Mouse (Mus musculus): ENCODE results near the gene Ap1b1. TPM values are rescaled to one million over a fixed set of nuclear protein-coding genes. Genes with fewer than 3 reads are reported as not detected.

The Ap1b1 gene
- 75.4 and 99.1 TPM in 2 replicates for polyA plus RNA-seq (2011; ENCODE audit: insufficient read depth, insufficient read length, low replicate concordance, missing spikeins)

GRCm38 (mm10) chr11:4986695-4987486, at the start of gene Ap1b1:
Gene Ap1b1 (plus strand): TSS chr11:4986824.
- Histone ChIP-seq H3K4me1 (ENCODE audit: control insufficient read depth, insufficient read depth, low read length) (peaks cover 5% of the 10 kb centered on the region), H3K4me3 (replicated peaks; ENCODE audit: control insufficient read depth, low read depth, low read length) (peak within 1 kb of the TSS; percentile 77), H3K27ac (ENCODE audit: control insufficient read depth, insufficient read depth, low read depth, low read length, poor library complexity) (peak within 1 kb of the TSS; percentile 55)
- WGBS: 1% methylated on average over 62 of the region's 62 CpGs
- TF ChIP-seq POLR2A (IDR thresholded peaks at IDR 0.05; ENCODE audit: borderline replicate concordance, control insufficient read depth, low read depth, low read length) (peak; percentile 79; the same call in 1 of the 2 replicates), CTCF (IDR thresholded peaks at IDR 0.05; ENCODE audit: control insufficient read depth, insufficient read depth, low read length) (no peak)

- no peak for TF ChIP-seq CTCF (IDR thresholded peaks at IDR 0.05; ENCODE audit: control insufficient read depth, insufficient read depth, low read length)
- TF ChIP-seq POLR2A (IDR thresholded peaks at IDR 0.05; ENCODE audit: borderline replicate concordance, control insufficient read depth, low read depth, low read length): no peak
- H3K27ac ChIP-seq (ENCODE audit: control insufficient read depth, insufficient read depth, low read depth, low read length, poor library complexity): no peak overlapping the region
- H3K4me1 ChIP-seq (ENCODE audit: control insufficient read depth, insufficient read depth, low read length): no peaks in the 10 kb centered on the region
- WGBS: 16% methylated on average over 13 of the region's 13 CpGs
- no peak overlapping the region for H3K4me3 ChIP-seq (replicated peaks; ENCODE audit: control insufficient read depth, low read depth, low read length)
These were observed 40.1 kb upstream of the Ap1b1 start for GRCm38 (mm10) chr11:4946530-4946929.

- TF ChIP-seq POLR2A (IDR thresholded peaks at IDR 0.05; ENCODE audit: borderline replicate concordance, control insufficient read depth, low read depth, low read length): no peak
- TF ChIP-seq CTCF (IDR thresholded peaks at IDR 0.05; ENCODE audit: control insufficient read depth, insufficient read depth, low read length): peak; percentile 22; the same call in 1 of the 2 replicates
- peak overlapping the region; percentile 22; the same call in 1 of the 2 replicates for H3K27ac ChIP-seq (ENCODE audit: control insufficient read depth, insufficient read depth, low read depth, low read length, poor library complexity)
- no peaks in the 10 kb centered on the region for H3K4me1 ChIP-seq (ENCODE audit: control insufficient read depth, insufficient read depth, low read length)
- WGBS: under 1% methylated on average over 118 of the region's 120 CpGs
- H3K4me3 ChIP-seq (replicated peaks; ENCODE audit: control insufficient read depth, low read depth, low read length): peak overlapping the region; percentile 41
These were observed 39.4 kb upstream of the Ap1b1 start for GRCm38 (mm10) chr11:4946947-4947812.

GRCm38 (mm10) chr11:4947813-4948174, 38.8 kb upstream of the Ap1b1 start, which contains the start of gene Nefh:
Gene Nefh (minus strand): TSS chr11:4948064.
- H3K4me1 ChIP-seq (ENCODE audit: control insufficient read depth, insufficient read depth, low read length): no peaks in the 10 kb centered on the region
- peak within 1 kb of the TSS; percentile 22; the same call in 1 of the 2 replicates for H3K27ac ChIP-seq (ENCODE audit: control insufficient read depth, insufficient read depth, low read depth, low read length, poor library complexity)
- H3K4me3 ChIP-seq (replicated peaks; ENCODE audit: control insufficient read depth, low read depth, low read length): peak within 1 kb of the TSS; percentile 41
- 2% methylated on average over 40 of the region's 41 CpGs for WGBS
- TF ChIP-seq POLR2A (IDR thresholded peaks at IDR 0.05; ENCODE audit: borderline replicate concordance, control insufficient read depth, low read depth, low read length) (no peak), CTCF (IDR thresholded peaks at IDR 0.05; ENCODE audit: control insufficient read depth, insufficient read depth, low read length) (no peak)

GRCm38 (mm10) chr11:4948792-4949191, 37.8 kb upstream of the Ap1b1 start:
- Histone ChIP-seq H3K4me3 (replicated peaks; ENCODE audit: control insufficient read depth, low read depth, low read length) (no peak overlapping the region), H3K4me1 (ENCODE audit: control insufficient read depth, insufficient read depth, low read length) (no peaks in the 10 kb centered on the region), H3K27ac (ENCODE audit: control insufficient read depth, insufficient read depth, low read depth, low read length, poor library complexity) (no peak overlapping the region)
- TF ChIP-seq CTCF (IDR thresholded peaks at IDR 0.05; ENCODE audit: control insufficient read depth, insufficient read depth, low read length): no peak
- no peak for TF ChIP-seq POLR2A (IDR thresholded peaks at IDR 0.05; ENCODE audit: borderline replicate concordance, control insufficient read depth, low read depth, low read length)
- WGBS: 53% methylated on average over 8 of the region's 8 CpGs

- 42% methylated on average over 23 of the region's 23 CpGs for WGBS
- no peaks in the 10 kb centered on the region for H3K4me1 ChIP-seq (ENCODE audit: control insufficient read depth, insufficient read depth, low read length)
- TF ChIP-seq CTCF (IDR thresholded peaks at IDR 0.05; ENCODE audit: control insufficient read depth, insufficient read depth, low read length) (no peak), POLR2A (IDR thresholded peaks at IDR 0.05; ENCODE audit: borderline replicate concordance, control insufficient read depth, low read depth, low read length) (no peak)
- no peak overlapping the region for H3K27ac ChIP-seq (ENCODE audit: control insufficient read depth, insufficient read depth, low read depth, low read length, poor library complexity)
- H3K4me3 ChIP-seq (replicated peaks; ENCODE audit: control insufficient read depth, low read depth, low read length): no peak overlapping the region
These were observed 37.2 kb upstream of the Ap1b1 start for GRCm38 (mm10) chr11:4949256-4950044.

GRCm38 (mm10) chr11:4953401-4953800, 33.2 kb upstream of the Ap1b1 start:
- TF ChIP-seq CTCF (IDR thresholded peaks at IDR 0.05; ENCODE audit: control insufficient read depth, insufficient read depth, low read length) (no peak), POLR2A (IDR thresholded peaks at IDR 0.05; ENCODE audit: borderline replicate concordance, control insufficient read depth, low read depth, low read length) (no peak)
- no peak overlapping the region for H3K27ac ChIP-seq (ENCODE audit: control insufficient read depth, insufficient read depth, low read depth, low read length, poor library complexity)
- H3K4me3 ChIP-seq (replicated peaks; ENCODE audit: control insufficient read depth, low read depth, low read length): no peak overlapping the region
- WGBS: 43% methylated on average over 6 of the region's 6 CpGs
- H3K4me1 ChIP-seq (ENCODE audit: control insufficient read depth, insufficient read depth, low read length): no peaks in the 10 kb centered on the region

Data from bone marrow, adult 2 months (tissue).